Mouse (Mus musculus) hindbrain, embryonic 16.5 days (tissue): ENCODE measurements around the gene Dhrs9. TPM values are rescaled to one million over a fixed set of nuclear protein-coding genes. Genes with fewer than 3 reads are reported as not detected.

Experiments used
- ATAC-seq: fragments of 200-750 bp; cut with Nextera tagmentation; 2 replicates; pipeline ENCODE4 v1.8.0; 2017; ENCODE audit warnings: moderate TSS enrichment, moderate library complexity
- H3K27ac ChIP-seq: fragments of 300-500 bp; sonication (generic); 2 replicates; pipeline ENCODE4 v1.5.1; 2014; ENCODE audit warnings: low read depth, mild to moderate bottlenecking, control low read depth, low read length, moderate library complexity
- H3K27me3 ChIP-seq: fragments of 300-500 bp; sonication (generic); replicated peaks from 2 replicates; pipeline ENCODE4 v1.6.1; 2014; ENCODE audit warnings: low read length; ENCODE audit not compliant: control insufficient read depth, insufficient read depth
- H3K36me3 ChIP-seq: fragments of 300-500 bp; sonication (generic); 2 replicates; pipeline ENCODE4 v1.6.1; 2014; ENCODE audit warnings: mild to moderate bottlenecking, low read length, moderate library complexity, mixed read lengths; ENCODE audit not compliant: control insufficient read depth, insufficient read depth
- H3K4me1 ChIP-seq: fragments of 300-500 bp; sonication (generic); 2 replicates; pipeline ENCODE4 v1.6.1; 2014; ENCODE audit warnings: low read depth, low read length; ENCODE audit not compliant: control insufficient read depth, insufficient read depth
- H3K4me2 ChIP-seq: fragments of 300-500 bp; sonication (generic); 2 replicates; pipeline ENCODE4 v1.6.1; 2014; ENCODE audit warnings: mild to moderate bottlenecking, low read length, control low read depth, moderate library complexity
- H3K4me3 ChIP-seq: fragments of 300-500 bp; sonication (generic); 2 replicates; pipeline ENCODE4 v1.5.1; 2014; ENCODE audit warnings: mild to moderate bottlenecking, low read length, control low read depth, moderate library complexity
- H3K9ac ChIP-seq: fragments of 300-500 bp; sonication (generic); 2 replicates; pipeline ENCODE4 v1.6.1; 2014; ENCODE audit warnings: low read depth, mild to moderate bottlenecking, control low read depth, low read length, moderate library complexity
- H3K9me3 ChIP-seq: fragments of 300-500 bp; sonication (generic); 2 replicates; pipeline ENCODE4 v1.6.1; 2014; ENCODE audit warnings: mild to moderate bottlenecking, low read length, moderate library complexity; ENCODE audit not compliant: control insufficient read depth
- whole genome bisulfite sequencing: fragments of 180-500 bp; shearing (Covaris S2); extraction: QIAGEN DNeasy Blood & Tissue Kit; methylation state at CpG from one replicate; pipeline ENCODE4 v1.1.7; 2014; 5-methylcytosine and 5-hydroxymethylcytosine counted together
- polyA plus RNA-seq: library from polyadenylated mRNA; unstranded; fragments of >200 nt; fragmentation: Nextera tagmentation; extraction: Ambion mirVana; gene quantifications from 2 replicates; pipeline ENCODE4 v1.2.1, GENCODE M21; 2015

Gene Dhrs9
- polyA plus RNA-seq, 1 experiment from 2014 or later = 0.04 TPM

DNA sequence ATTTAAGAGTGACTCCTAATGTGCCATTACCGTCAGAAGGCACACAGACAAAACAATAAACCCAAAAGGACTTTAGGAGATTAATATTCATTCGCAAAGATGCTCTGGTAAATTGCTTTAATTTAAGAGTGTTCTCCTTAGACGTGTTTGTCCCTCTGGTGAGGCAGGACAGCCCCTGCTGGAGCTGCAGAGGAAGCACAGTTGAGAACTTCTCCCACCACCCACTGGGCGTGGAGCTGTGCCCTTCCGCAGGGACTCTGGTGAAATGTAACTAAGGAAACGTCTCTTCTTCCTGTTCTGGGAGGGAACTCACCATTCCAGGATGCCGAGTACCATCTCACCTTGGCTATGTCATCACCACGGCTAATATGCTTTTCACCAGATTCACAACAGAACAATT, 1.5 kb downstream of the Dhrs9 start:
- H3K9ac ChIP-seq = no peak overlapping the region
- no peak for ATAC-seq
- no peak overlapping the region for H3K4me2 ChIP-seq
- no peaks in the 10 kb centered on the region for H3K36me3 ChIP-seq
- H3K4me3 ChIP-seq = no peak overlapping the region
- no peaks in the 10 kb centered on the region for H3K9me3 ChIP-seq
- H3K27me3 ChIP-seq = no peaks in the 10 kb centered on the region
- WGBS = 45% methylated on average over 8 of the region's 8 CpGs
- no peaks in the 10 kb centered on the region for H3K4me1 ChIP-seq
- no peak overlapping the region for H3K27ac ChIP-seq

DNA sequence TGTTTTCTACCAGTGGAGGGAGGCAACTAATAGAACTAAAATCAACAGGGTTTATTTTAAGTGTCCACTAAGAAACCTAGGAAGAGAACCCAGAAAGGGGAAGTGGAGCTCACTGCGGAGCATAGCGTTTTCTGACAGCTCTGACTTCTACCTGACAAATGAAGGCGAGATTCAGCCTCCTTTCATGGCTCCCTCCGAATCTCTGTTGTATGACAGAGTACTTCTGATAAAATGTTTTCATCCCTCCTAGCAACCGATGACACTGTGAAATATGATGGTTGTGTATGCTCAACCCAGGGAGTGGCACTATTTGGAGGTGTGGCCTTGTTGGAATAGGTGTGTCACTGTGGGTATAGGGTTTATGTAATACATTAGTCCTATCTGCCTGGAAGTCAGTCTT, 2.6 kb downstream of the Dhrs9 start:
- H3K36me3 ChIP-seq = no peaks in the 10 kb centered on the region
- no peak for ATAC-seq
- no peaks in the 10 kb centered on the region for H3K9me3 ChIP-seq
- H3K27me3 ChIP-seq = no peaks in the 10 kb centered on the region
- no peak overlapping the region for H3K4me3 ChIP-seq
- no peak overlapping the region for H3K4me2 ChIP-seq
- WGBS = 86% methylated on average over 5 of the region's 5 CpGs
- H3K27ac ChIP-seq = no peak overlapping the region
- no peaks in the 10 kb centered on the region for H3K4me1 ChIP-seq
- H3K9ac ChIP-seq = no peak overlapping the region

GRCm38 (mm10) chr2:69386118-69386871, 6.0 kb downstream of the Dhrs9 start:
- H3K4me2 ChIP-seq = no peak overlapping the region
- WGBS = 82% methylated on average over 3 of the region's 3 CpGs
- H3K9ac ChIP-seq = no peak overlapping the region
- no peaks in the 10 kb centered on the region for H3K36me3 ChIP-seq
- no peaks in the 10 kb centered on the region for H3K9me3 ChIP-seq
- H3K27me3 ChIP-seq = no peaks in the 10 kb centered on the region
- ATAC-seq = no peak
- H3K4me1 ChIP-seq = no peaks in the 10 kb centered on the region
- no peak overlapping the region for H3K4me3 ChIP-seq
- no peak overlapping the region for H3K27ac ChIP-seq

DNA sequence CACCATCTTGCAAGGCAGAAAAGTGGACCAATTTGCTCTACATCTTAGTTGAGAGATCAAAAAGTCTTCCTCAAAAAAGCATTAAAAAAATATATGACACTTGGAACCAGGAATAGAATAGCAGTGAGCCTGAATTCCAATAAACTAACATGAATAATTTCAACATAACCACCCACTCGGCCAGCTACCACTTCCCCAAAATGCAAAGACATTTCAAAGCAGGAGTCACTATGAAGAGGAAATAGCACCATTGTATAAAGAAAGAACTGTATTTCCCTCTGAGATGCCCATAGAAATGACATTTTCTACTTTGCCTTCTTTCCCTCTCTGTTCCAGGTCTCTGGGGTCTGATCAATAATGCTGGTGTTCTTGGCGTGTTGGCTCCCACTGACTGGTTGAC, 13.7 kb downstream of the Dhrs9 start:
- H3K4me3 ChIP-seq = no peak overlapping the region
- 89% methylated on average over 2 of the region's 2 CpGs for WGBS
- H3K36me3 ChIP-seq = no peaks in the 10 kb centered on the region
- no peak overlapping the region for H3K9ac ChIP-seq
- no peak overlapping the region for H3K27ac ChIP-seq
- H3K4me2 ChIP-seq = no peak overlapping the region
- H3K9me3 ChIP-seq = no peaks in the 10 kb centered on the region
- H3K27me3 ChIP-seq = no peaks in the 10 kb centered on the region
- H3K4me1 ChIP-seq = no peaks in the 10 kb centered on the region
- no peak for ATAC-seq

GRCm38 (mm10) chr2:69395597-69396248, 15.5 kb downstream of the Dhrs9 start:
- no peaks in the 10 kb centered on the region for H3K36me3 ChIP-seq
- H3K27me3 ChIP-seq = no peaks in the 10 kb centered on the region
- no peak overlapping the region for H3K27ac ChIP-seq
- no peak overlapping the region for H3K4me3 ChIP-seq
- H3K4me1 ChIP-seq = no peaks in the 10 kb centered on the region
- H3K9ac ChIP-seq = no peak overlapping the region
- H3K4me2 ChIP-seq = no peak overlapping the region
- WGBS = 80% methylated on average over 9 of the region's 9 CpGs
- ATAC-seq = no peak
- no peaks in the 10 kb centered on the region for H3K9me3 ChIP-seq

- no peak for ATAC-seq
These were observed 16.7 kb downstream of the Dhrs9 start for GRCm38 (mm10) chr2:69396760-69397435.

DNA sequence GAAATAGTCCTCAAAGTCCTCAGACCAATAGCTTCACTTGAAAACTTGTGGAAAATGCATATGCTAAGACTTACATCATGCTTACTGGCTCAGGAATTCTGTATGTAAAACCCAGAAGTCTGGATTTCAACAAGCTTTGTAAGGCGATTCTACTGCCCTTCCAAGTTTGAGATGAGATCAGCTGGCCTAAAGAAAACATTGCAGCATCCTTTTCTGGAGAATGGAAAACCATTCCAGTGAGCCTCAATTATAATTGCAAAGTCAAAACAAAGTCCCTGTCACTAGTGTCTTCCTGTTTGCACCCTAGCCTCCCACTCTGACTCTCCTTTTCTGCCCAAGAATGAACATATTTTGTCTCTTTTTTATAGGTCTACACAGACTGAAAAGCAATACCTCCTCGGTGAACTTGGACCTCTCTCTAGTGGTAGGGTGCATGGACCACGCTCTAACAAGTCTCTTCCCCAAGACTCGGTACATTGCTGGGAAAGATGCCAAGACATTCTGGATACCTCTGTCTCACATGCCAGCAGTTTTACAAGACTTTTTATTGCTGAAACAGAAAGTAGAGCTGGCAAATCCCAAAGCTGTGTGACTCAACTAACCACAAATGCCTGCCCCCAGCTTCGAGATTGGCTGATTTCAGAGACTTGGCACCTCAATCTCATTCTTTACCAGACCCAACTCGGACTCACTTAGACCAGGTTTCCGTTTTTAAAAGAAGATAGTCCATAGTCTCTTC, 20.8 kb downstream of the Dhrs9 start:
- Histone ChIP-seq H3K27ac (no peak overlapping the region), H3K4me3 (no peak overlapping the region), H3K4me1 (no peaks in the 10 kb centered on the region), H3K36me3 (no peaks in the 10 kb centered on the region), H3K27me3 (no peaks in the 10 kb centered on the region), H3K9ac (no peak overlapping the region), H3K9me3 (no peaks in the 10 kb centered on the region), H3K4me2 (no peak overlapping the region)
- ATAC-seq = no peak
- WGBS = 78% methylated on average over 7 of the region's 7 CpGs

More at GRCm38 (mm10) chr2:69396760-69397435, 16.7 kb downstream of the Dhrs9 start:
- H3K4me1 ChIP-seq = no peaks in the 10 kb centered on the region
- no peak overlapping the region for H3K27ac ChIP-seq
- H3K4me3 ChIP-seq = no peak overlapping the region
- H3K4me2 ChIP-seq = no peak overlapping the region
- H3K9me3 ChIP-seq = no peaks in the 10 kb centered on the region
- H3K9ac ChIP-seq = no peak overlapping the region
- H3K27me3 ChIP-seq = no peaks in the 10 kb centered on the region
- no peaks in the 10 kb centered on the region for H3K36me3 ChIP-seq
- 90% methylated on average over 12 of the region's 12 CpGs for WGBS

DNA sequence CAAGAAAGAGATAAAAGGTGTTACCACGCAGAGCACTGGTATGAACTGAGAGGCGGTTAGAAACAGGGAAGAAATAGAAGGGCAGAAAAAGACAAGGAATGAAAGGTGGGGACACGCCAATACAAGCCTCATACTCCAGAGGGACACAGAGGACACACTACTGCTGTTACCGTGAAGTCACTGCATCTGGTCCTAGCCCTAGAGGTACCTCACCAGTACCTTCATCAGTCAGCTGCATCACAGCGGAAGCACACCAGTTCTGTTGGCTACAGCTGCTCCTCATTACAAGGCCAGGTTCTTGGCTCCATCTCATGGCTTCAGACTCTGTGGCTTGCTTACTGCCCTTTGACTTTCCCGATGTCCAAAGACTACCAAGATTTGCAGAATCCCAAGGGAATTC, 21.6 kb downstream of the Dhrs9 start:
- Histone ChIP-seq H3K9ac (no peak overlapping the region), H3K4me1 (no peaks in the 10 kb centered on the region), H3K27me3 (no peaks in the 10 kb centered on the region), H3K36me3 (no peaks in the 10 kb centered on the region), H3K27ac (no peak overlapping the region), H3K4me3 (no peak overlapping the region), H3K9me3 (no peaks in the 10 kb centered on the region), H3K4me2 (no peak overlapping the region)
- WGBS = 94% methylated on average over 6 of the region's 6 CpGs
- ATAC-seq = no peak

DNA sequence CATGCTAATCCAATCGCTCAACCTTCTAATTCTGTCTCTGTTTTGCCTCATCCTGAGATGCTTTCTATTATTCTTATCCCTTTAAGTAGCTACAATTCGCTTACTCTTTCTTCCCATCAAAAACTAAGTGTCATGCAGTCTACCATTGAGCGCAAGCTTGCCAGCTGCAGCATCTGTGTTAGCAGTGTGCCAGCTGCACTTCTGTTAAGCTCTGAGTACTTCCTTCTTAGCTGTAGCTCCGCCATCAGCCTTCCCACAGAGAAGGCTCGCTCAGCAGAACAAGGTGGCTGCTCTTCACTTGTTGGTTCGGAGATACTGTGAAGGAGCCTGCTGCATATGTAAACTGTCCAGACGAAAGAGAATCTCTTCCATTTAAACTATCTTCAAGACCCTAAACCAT, 22.1 kb downstream of the Dhrs9 start:
- Histone ChIP-seq H3K27me3 (no peaks in the 10 kb centered on the region), H3K4me2 (no peak overlapping the region), H3K4me1 (no peaks in the 10 kb centered on the region), H3K9me3 (no peaks in the 10 kb centered on the region), H3K36me3 (no peaks in the 10 kb centered on the region), H3K4me3 (no peak overlapping the region), H3K9ac (no peak overlapping the region), H3K27ac (no peak overlapping the region)
- ATAC-seq = no peak
- WGBS = 83% methylated on average over 7 of the region's 7 CpGs
